Mouse (Mus musculus) ES-E14 (cell line): ENCODE measurements around the gene Rap1gap.

Source experiments
- CHD2 ChIP-seq: IDR thresholded peaks from 2 replicates; pipeline ENCODE4 v1.6.1; 2014; ENCODE audit warnings: mild to moderate bottlenecking, low read depth, low read length, inconsistent platforms
- HCFC1 ChIP-seq: IDR thresholded peaks from 2 replicates; pipeline ENCODE4 v1.6.1; 2012; ENCODE audit warnings: low read length, inconsistent platforms, borderline replicate concordance; ENCODE audit not compliant: insufficient read depth
- ZC3H11A ChIP-seq: IDR thresholded peaks from 2 replicates; pipeline ENCODE4 v1.6.1; 2012; ENCODE audit warnings: low read depth, mild to moderate bottlenecking, inconsistent platforms, low read length, borderline replicate concordance

DNA sequence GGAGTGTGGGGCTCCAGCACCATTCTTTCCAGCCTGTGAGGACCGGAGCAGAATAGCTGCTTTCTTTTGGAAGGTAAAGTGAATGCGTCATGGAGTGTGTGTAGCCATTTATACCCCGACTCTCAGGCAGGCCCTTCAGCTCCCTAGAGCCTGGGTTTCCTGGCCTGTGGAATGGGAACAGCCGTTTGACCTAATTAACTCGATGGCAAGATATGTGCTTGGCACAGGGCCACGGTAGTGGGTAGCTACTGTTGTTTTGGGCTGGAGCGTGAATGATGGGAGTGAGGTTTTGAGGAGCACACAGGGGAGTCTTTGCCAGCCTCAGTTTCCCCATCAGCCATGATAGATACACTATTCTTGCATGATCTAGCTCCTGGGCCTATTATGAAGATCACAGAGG lies 11.0 kb downstream of the Rap1gap start:
- no peak for TF ChIP-seq HCFC1
- TF ChIP-seq CHD2 = no peak
- no peak for TF ChIP-seq ZC3H11A
